Mouse (Mus musculus) hindbrain, embryonic 11.5 days (tissue): ENCODE measurements around the gene Olfr95. TPM values are rescaled to one million over a fixed set of nuclear protein-coding genes. Genes with fewer than 3 reads are reported as not detected.

Source experiments
- ATAC-seq: fragments of 200-750 bp; cut with Nextera tagmentation; 2 replicates; pipeline ENCODE4 v1.8.0; 2017; ENCODE audit warnings: mild to moderate bottlenecking, moderate TSS enrichment, moderate library complexity; ENCODE audit not compliant: low FRiP score
- DNase-seq: peaks from one replicate; pipeline ENCODE4 v3.0.0-alpha.2; 2015; ENCODE audit warnings: low spot score
- H3K27ac ChIP-seq: fragments of 300-500 bp; sonication (generic); 2 replicates; pipeline ENCODE4 v1.5.1; 2014; ENCODE audit warnings: mild to moderate bottlenecking, low read depth, low read length
- H3K27me3 ChIP-seq: fragments of 300-500 bp; sonication (generic); 2 replicates; pipeline ENCODE4 v1.6.1; 2014; ENCODE audit warnings: mild to moderate bottlenecking, low read length, moderate library complexity, mixed read lengths; ENCODE audit not compliant: control insufficient read depth, insufficient read depth
- H3K36me3 ChIP-seq: fragments of 300-500 bp; sonication (generic); 2 replicates; pipeline ENCODE4 v1.6.1; 2014; ENCODE audit warnings: mild to moderate bottlenecking, low read length, moderate library complexity, mixed read lengths; ENCODE audit not compliant: control insufficient read depth, insufficient read depth
- H3K4me1 ChIP-seq: fragments of 300-500 bp; sonication (generic); replicated peaks from 2 replicates; pipeline ENCODE4 v1.6.1; 2014; ENCODE audit warnings: low read length, mixed read lengths; ENCODE audit not compliant: control insufficient read depth, insufficient read depth
- H3K4me2 ChIP-seq: fragments of 300-500 bp; sonication (generic); replicated peaks from 2 replicates; pipeline ENCODE4 v1.6.1; 2014; ENCODE audit warnings: mild to moderate bottlenecking, low read depth, low read length
- H3K4me3 ChIP-seq: fragments of 300-500 bp; sonication (generic); 2 replicates; pipeline ENCODE4 v1.5.1; 2014; ENCODE audit warnings: low read depth, low read length
- H3K9ac ChIP-seq: fragments of 300-500 bp; sonication (generic); 2 replicates; pipeline ENCODE4 v1.6.1; 2014; ENCODE audit warnings: low read depth, low read length
- H3K9me3 ChIP-seq: fragments of 300-500 bp; sonication (generic); 2 replicates; pipeline ENCODE4 v1.6.1; 2016; ENCODE audit warnings: low read length; ENCODE audit not compliant: control insufficient read depth
- WGBS: fragments of 180-500 bp; shearing (Covaris S2); extraction: QIAGEN DNeasy Blood & Tissue Kit; methylation state at CpG from one replicate; pipeline ENCODE4 v1.1.7; 2014; 5-methylcytosine and 5-hydroxymethylcytosine counted together
- polyA plus RNA-seq: library from polyadenylated mRNA; unstranded; fragments of >200 nt; fragmentation: Nextera tagmentation; extraction: Ambion mirVana; gene quantifications from 2 replicates; pipeline ENCODE4 v1.2.1, GENCODE M21; 2014

Olfr95 gene
- polyA plus RNA-seq, 1 experiment from 2014 or later, result not detected

- H3K4me1 ChIP-seq, result no peaks in the 10 kb centered on the region
- H3K27me3 ChIP-seq, result peaks cover 8% of the 10 kb centered on the region
- H3K9me3 ChIP-seq, result no peaks in the 10 kb centered on the region
- H3K27ac ChIP-seq, result no peak overlapping the region
- H3K4me2 ChIP-seq, result peak overlapping the region; percentile 41
- ATAC-seq, result peak; percentile 65
- 23% methylated on average over 40 of the region's 40 CpGs for WGBS
- peak; percentile 25 for DNase-seq
- peak overlapping the region; percentile 26 for H3K4me3 ChIP-seq
- 0 out of 2 replicates have a peak overlapping the region, but pooled peaks have one; percentile 40 for H3K9ac ChIP-seq
- no peaks in the 10 kb centered on the region for H3K36me3 ChIP-seq
Observed at GRCm38 (mm10) chr17:37210884-37211768, 1.8 kb downstream of the Olfr95 start.

- H3K9ac ChIP-seq, result no peak overlapping the region
- no peaks in the 10 kb centered on the region for H3K4me1 ChIP-seq
- H3K4me3 ChIP-seq, result no peak overlapping the region
- H3K27ac ChIP-seq, result no peak overlapping the region
- no peak for DNase-seq
- no peaks in the 10 kb centered on the region for H3K27me3 ChIP-seq
- H3K4me2 ChIP-seq, result no peak overlapping the region
- 38% methylated on average over 3 of the region's 3 CpGs for WGBS
- H3K36me3 ChIP-seq, result no peaks in the 10 kb centered on the region
- peak; percentile 71 for ATAC-seq
- H3K9me3 ChIP-seq, result no peaks in the 10 kb centered on the region
Observed at GRCm38 (mm10) chr17:37203917-37204236, 9.0 kb downstream of the Olfr95 start.

- H3K9ac ChIP-seq, result no peak overlapping the region
- H3K27ac ChIP-seq, result no peak overlapping the region
- H3K4me1 ChIP-seq, result no peaks in the 10 kb centered on the region
- DNase-seq (peak; percentile 87), ATAC-seq (peak; percentile 82)
- 0% methylated on average over 4 of the region's 4 CpGs for WGBS
- H3K36me3 ChIP-seq, result no peaks in the 10 kb centered on the region
- H3K27me3 ChIP-seq, result peaks cover under 1% of the 10 kb centered on the region; the same call in 1 of the 2 replicates
- H3K4me3 ChIP-seq, result no peak overlapping the region
- H3K4me2 ChIP-seq, result no peak overlapping the region
- H3K9me3 ChIP-seq, result no peaks in the 10 kb centered on the region
Observed at GRCm38 (mm10) chr17:37203206-37203916, 9.6 kb downstream of the Olfr95 start.

GRCm38 (mm10) chr17:37200894-37201293 is 12.0 kb downstream of the Olfr95 start, which contains the start of gene Olfr94:
Olfr94 (minus strand) TSS chr17:37200994.
- ATAC-seq (no peak), DNase-seq (no peak)
- H3K4me1 ChIP-seq, result no peaks in the 10 kb centered on the region
- H3K36me3 ChIP-seq, result no peaks in the 10 kb centered on the region
- peaks cover 13% of the 10 kb centered on the region; the same call in 1 of the 2 replicates for H3K27me3 ChIP-seq
- H3K27ac ChIP-seq, result no peak within 1 kb of the TSS
- WGBS, result 86% methylated on average over 2 of the region's 2 CpGs
- H3K9ac ChIP-seq, result no peak within 1 kb of the TSS
- no peak within 1 kb of the TSS for H3K4me2 ChIP-seq
- H3K4me3 ChIP-seq, result no peak within 1 kb of the TSS
- no peaks in the 10 kb centered on the region for H3K9me3 ChIP-seq

- Histone ChIP-seq H3K4me3 (peak overlapping the region; percentile 56), H3K27ac (no peak overlapping the region), H3K4me1 (no peaks in the 10 kb centered on the region), H3K9me3 (no peaks in the 10 kb centered on the region), H3K4me2 (peak overlapping the region; percentile 90), H3K36me3 (no peaks in the 10 kb centered on the region), H3K9ac (peak overlapping the region; percentile 56), H3K27me3 (peaks cover 13% of the 10 kb centered on the region; the same call in 1 of the 2 replicates)
- ATAC-seq, result peak; percentile 92
- DNase-seq, result peak; percentile 71
- WGBS, result under 1% methylated on average over 71 of the region's 77 CpGs
Observed at GRCm38 (mm10) chr17:37196845-37197724, 15.8 kb downstream of the Olfr95 start.

- no peak overlapping the region for H3K27ac ChIP-seq
- no peaks in the 10 kb centered on the region for H3K9me3 ChIP-seq
- WGBS, result 92% methylated on average over 5 of the region's 5 CpGs
- H3K36me3 ChIP-seq, result no peaks in the 10 kb centered on the region
- no peaks in the 10 kb centered on the region for H3K4me1 ChIP-seq
- no peak for DNase-seq
- no peak overlapping the region for H3K4me2 ChIP-seq
- no peak for ATAC-seq
- H3K4me3 ChIP-seq, result no peak overlapping the region
- H3K27me3 ChIP-seq, result peaks cover 13% of the 10 kb centered on the region; the same call in 1 of the 2 replicates
- no peak overlapping the region for H3K9ac ChIP-seq
Observed at GRCm38 (mm10) chr17:37194782-37195181, 18.1 kb downstream of the Olfr95 start.

- Histone ChIP-seq H3K9ac (no peak within 1 kb of the TSS), H3K4me2 (no peak within 1 kb of the TSS), H3K27me3 (peaks cover 13% of the 10 kb centered on the region; the same call in 1 of the 2 replicates), H3K27ac (no peak within 1 kb of the TSS), H3K4me3 (no peak within 1 kb of the TSS), H3K4me1 (no peaks in the 10 kb centered on the region), H3K36me3 (no peaks in the 10 kb centered on the region), H3K9me3 (no peaks in the 10 kb centered on the region)
- ATAC-seq, result no peak
- WGBS, result 83% methylated on average over 2 of the region's 2 CpGs
- DNase-seq, result no peak
Observed at GRCm38 (mm10) chr17:37193656-37194055, 19.3 kb downstream of the Olfr95 start, which contains the start of gene Ubd. Ubd (plus strand) TSS chr17:37193892.

GRCm38 (mm10) chr17:37193032-37193431 is 19.9 kb downstream of the Olfr95 start:
- DNase-seq (no peak), ATAC-seq (no peak)
- Histone ChIP-seq H3K4me1 (no peaks in the 10 kb centered on the region), H3K9me3 (no peaks in the 10 kb centered on the region), H3K27me3 (peaks cover 9% of the 10 kb centered on the region; the same call in 1 of the 2 replicates), H3K4me3 (no peak overlapping the region), H3K4me2 (no peak overlapping the region), H3K27ac (no peak overlapping the region), H3K36me3 (no peaks in the 10 kb centered on the region), H3K9ac (no peak overlapping the region)
